Mouse (Mus musculus) large intestine, adult 2 months (tissue): ENCODE measurements at regions not wholly inside any gene's neighbourhood (a gene's known extent, or its start where the extent isn't known, plus 50 kb on each side); places are given as distances from the start of the nearest gene placed in this dataset.

Source experiments
- DNase-seq: peaks from one replicate; pipeline ENCODE4 v3.0.0-alpha.2; 2012; ENCODE audit warnings: low read depth, low spot score
- WGBS: fragments of 180-500 bp; shearing (Covaris S2); methylation state at CpG from one replicate; pipeline ENCODE4 v1.1.7; 2018; 5-methylcytosine and 5-hydroxymethylcytosine counted together

GRCm38 (mm10) chr13:72264416-72264815 lies 300.9 kb upstream of the Irx1 start:
- no peak for DNase-seq
- 65% methylated on average over 3 of the region's 3 CpGs for WGBS

- WGBS, result 84% methylated on average over 7 of the region's 7 CpGs
- DNase-seq, result no peak
These were observed 301.6 kb upstream of the Irx1 start for GRCm38 (mm10) chr13:72265116-72265515.

GRCm38 (mm10) chr13:72265650-72266049 lies 302.1 kb upstream of the Irx1 start:
- DNase-seq, result no peak
- 85% methylated on average over 11 of the region's 11 CpGs for WGBS

GRCm38 (mm10) chr13:72266174-72266768 lies 302.7 kb upstream of the Irx1 start:
- 79% methylated on average over 12 of the region's 12 CpGs for WGBS
- DNase-seq, result no peak

- whole genome bisulfite sequencing, result 64% methylated on average over 2 of the region's 2 CpGs
- DNase-seq, result no peak
These were observed 316.8 kb upstream of the Irx1 start for GRCm38 (mm10) chr13:72280343-72280742.

GRCm38 (mm10) chr13:72280871-72281270 lies 317.3 kb upstream of the Irx1 start:
- DNase-seq, result no peak
- WGBS, result 82% methylated on average over 5 of the region's 5 CpGs

GRCm38 (mm10) chr13:72282764-72283163 lies 319.2 kb upstream of the Irx1 start:
- WGBS, result 30% methylated on average over 3 of the region's 3 CpGs
- DNase-seq, result peak; percentile 46

- WGBS, result 49% methylated on average over 1 of the region's 1 CpGs
- DNase-seq, result no peak
These were observed 320.2 kb upstream of the Irx1 start for GRCm38 (mm10) chr13:72283701-72284100.

GRCm38 (mm10) chr13:72286301-72286700 lies 322.8 kb upstream of the Irx1 start:
- WGBS, result 92% methylated on average over 4 of the region's 4 CpGs
- no peak for DNase-seq

- DNase-seq, result no peak
- 63% methylated on average over 13 of the region's 13 CpGs for WGBS
These were observed 325.0 kb upstream of the Irx1 start for GRCm38 (mm10) chr13:72288381-72289092.

- no peak for DNase-seq
- 42% methylated on average over 10 of the region's 10 CpGs for WGBS
These were observed 325.6 kb upstream of the Irx1 start for GRCm38 (mm10) chr13:72289093-72289501.

- DNase-seq, result no peak
- WGBS, result 27% methylated on average over 14 of the region's 14 CpGs
These were observed 328.8 kb upstream of the Irx1 start for GRCm38 (mm10) chr13:72292361-72292760.

GRCm38 (mm10) chr13:72293059-72293694 lies 329.7 kb upstream of the Irx1 start:
- 50% methylated on average over 10 of the region's 10 CpGs for WGBS
- no peak for DNase-seq

GRCm38 (mm10) chr13:72298264-72298870 lies 330.3 kb upstream of the Irx2 start:
- no peak for DNase-seq
- WGBS, result 79% methylated on average over 13 of the region's 13 CpGs

GRCm38 (mm10) chr13:72299660-72300059 lies 329.0 kb upstream of the Irx2 start:
- DNase-seq, result no peak
- 67% methylated on average over 3 of the region's 3 CpGs for WGBS

- 22% methylated on average over 7 of the region's 7 CpGs for WGBS
- DNase-seq, result no peak
These were observed 327.5 kb upstream of the Irx2 start for GRCm38 (mm10) chr13:72301114-72301513.

GRCm38 (mm10) chr13:72301841-72302240 lies 326.8 kb upstream of the Irx2 start:
- peak; percentile 16 for DNase-seq
- WGBS, result 34% methylated on average over 15 of the region's 15 CpGs

- WGBS, result 93% methylated on average over 19 of the region's 19 CpGs
These were observed 326.0 kb upstream of the Irx2 start for GRCm38 (mm10) chr13:72302436-72303125.

GRCm38 (mm10) chr13:72303126-72303760 lies 325.4 kb upstream of the Irx2 start:
- WGBS, result 79% methylated on average over 15 of the region's 15 CpGs

More at GRCm38 (mm10) chr13:72302436-72303125, 326.0 kb upstream of the Irx2 start:
- DNase-seq, result no peak

More at GRCm38 (mm10) chr13:72303126-72303760, 325.4 kb upstream of the Irx2 start:
- no peak for DNase-seq
